Mouse (Mus musculus) forebrain, postnatal 0 days (tissue): Measurements from ENCODE around the gene Rab17. TPM values are rescaled to one million over a fixed set of nuclear protein-coding genes. Genes with fewer than 3 reads are reported as not detected.

ENCODE experiments used
- ATAC-seq: fragments of 200-750 bp; cut with Nextera tagmentation; 2 replicates; pipeline ENCODE4 v1.8.0; 2017; ENCODE audit warnings: mild to moderate bottlenecking, moderate library complexity
- DNase-seq: peaks from one replicate; pipeline ENCODE4 v3.0.0-alpha.2; 2015
- H3K27ac ChIP-seq: fragments of 300-500 bp; sonication (generic); 2 replicates; pipeline ENCODE4 v1.5.1; 2014; ENCODE audit warnings: low read depth, mild to moderate bottlenecking, antibody characterized with exemption, low read length, moderate library complexity, mixed read lengths
- H3K27me3 ChIP-seq: fragments of 300-500 bp; sonication (generic); 2 replicates; pipeline ENCODE4 v1.6.1; 2014; ENCODE audit warnings: mild to moderate bottlenecking, low read length, mixed read lengths; ENCODE audit not compliant: insufficient read depth
- H3K36me3 ChIP-seq: fragments of 300-500 bp; sonication (generic); 2 replicates; pipeline ENCODE4 v1.6.1; 2014; ENCODE audit warnings: mild to moderate bottlenecking, moderate library complexity; ENCODE audit not compliant: insufficient read depth
- H3K4me1 ChIP-seq: fragments of 300-500 bp; sonication (generic); 2 replicates; pipeline ENCODE4 v1.6.1; 2014; ENCODE audit warnings: antibody characterized with exemption; ENCODE audit not compliant: insufficient read depth
- H3K4me2 ChIP-seq: fragments of 300-500 bp; sonication (generic); 2 replicates; pipeline ENCODE4 v1.6.1; 2014; ENCODE audit warnings: low read depth, mild to moderate bottlenecking, moderate library complexity
- H3K4me3 ChIP-seq: fragments of 300-500 bp; sonication (generic); 2 replicates; pipeline ENCODE4 v1.5.1; 2014; ENCODE audit warnings: low read depth, low read length, mixed read lengths
- H3K9ac ChIP-seq: fragments of 300-500 bp; sonication (generic); 2 replicates; pipeline ENCODE4 v1.6.1; 2014; ENCODE audit warnings: mild to moderate bottlenecking
- H3K9me3 ChIP-seq: fragments of 300-500 bp; sonication (generic); 2 replicates; pipeline ENCODE4 v1.6.1; 2016; ENCODE audit warnings: low read length
- CTCF ChIP-seq: sonication (generic); IDR thresholded peaks from 2 replicates; pipeline ENCODE4 v1.5.1; 2016; ENCODE audit warnings: antibody characterized with exemption, control low read depth, low read depth
- WGBS: fragments of 180-500 bp; shearing (Covaris S2); extraction: QIAGEN DNeasy Blood & Tissue Kit; methylation state at CpG from one replicate; pipeline ENCODE4 v1.1.7; 2014; 5-methylcytosine and 5-hydroxymethylcytosine counted together
- polyA plus RNA-seq: library from polyadenylated mRNA; unstranded; fragments of >200 nt; fragmentation: Nextera tagmentation; extraction: Ambion mirVana; gene quantifications from 2 replicates; pipeline ENCODE4 v1.2.1, GENCODE M21; 2015
- total RNA-seq: library from RNA; depleted of rRNA; stranded (reverse); fragments of >200 nt; gene quantifications from 2 replicates; pipeline ENCODE4 v1.2.3, GENCODE M21; 2014

Gene Rab17
- total and polyA plus RNA-seq, 2 experiments from 2014 or later: 0.62 TPM; not detected in 1

GRCm38 (mm10) chr1:91001871-91002539 lies 32.5 kb upstream of the Rab17 start:
- TF ChIP-seq CTCF: no peak
- peaks cover 16% of the 10 kb centered on the region; the same call in 1 of the 2 replicates for H3K4me1 ChIP-seq
- no peak overlapping the region for H3K27ac ChIP-seq
- ATAC-seq (no peak), DNase-seq (no peak)
- 96% methylated on average over 3 of the region's 3 CpGs for WGBS
- H3K4me2 ChIP-seq: no peak overlapping the region
- H3K9ac ChIP-seq: no peak overlapping the region
- no peaks in the 10 kb centered on the region for H3K27me3 ChIP-seq
- no peak overlapping the region for H3K4me3 ChIP-seq
- no peaks in the 10 kb centered on the region for H3K36me3 ChIP-seq
- H3K9me3 ChIP-seq: no peaks in the 10 kb centered on the region

DNA sequence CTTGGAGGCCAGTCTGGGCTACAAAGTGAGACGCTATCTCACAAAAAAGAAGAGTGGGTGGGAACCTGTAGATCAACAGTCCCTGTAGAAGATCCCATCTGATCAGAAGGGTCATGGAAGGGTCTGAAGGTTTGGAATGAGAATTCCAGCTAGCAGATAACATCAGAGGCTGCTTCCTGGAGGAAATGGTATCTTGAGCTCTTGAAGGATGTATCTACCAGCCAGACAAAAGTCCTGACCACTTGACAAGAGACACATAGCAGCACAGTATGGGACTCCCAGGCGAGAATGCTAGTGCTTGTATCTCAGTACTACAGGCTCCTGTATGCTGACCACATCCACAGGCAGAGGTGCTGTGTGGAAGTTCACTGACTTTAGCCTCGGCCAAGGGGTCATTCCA lies 31.6 kb upstream of the Rab17 start:
- no peaks in the 10 kb centered on the region for H3K27me3 ChIP-seq

GRCm38 (mm10) chr1:90999911-91000601 lies 30.6 kb upstream of the Rab17 start:
- WGBS: 61% methylated on average over 10 of the region's 10 CpGs
- ATAC-seq (no peak), DNase-seq (no peak)
- Histone ChIP-seq H3K9me3 (no peaks in the 10 kb centered on the region), H3K27me3 (no peaks in the 10 kb centered on the region), H3K4me3 (peak overlapping the region; percentile 78), H3K4me1 (peaks cover 16% of the 10 kb centered on the region; the same call in 1 of the 2 replicates), H3K9ac (peak overlapping the region; percentile 90), H3K4me2 (peak overlapping the region; percentile 97), H3K36me3 (no peaks in the 10 kb centered on the region), H3K27ac (no peak overlapping the region)
- no peak for TF ChIP-seq CTCF

More for the DNA sequence above, 31.6 kb upstream of the Rab17 start:
- Histone ChIP-seq H3K4me2 (no peak overlapping the region), H3K4me3 (no peak overlapping the region), H3K4me1 (peaks cover 16% of the 10 kb centered on the region; the same call in 1 of the 2 replicates), H3K27ac (no peak overlapping the region), H3K9me3 (no peaks in the 10 kb centered on the region), H3K36me3 (no peaks in the 10 kb centered on the region), H3K9ac (no peak overlapping the region)
- WGBS: 96% methylated on average over 3 of the region's 3 CpGs
- DNase-seq: no peak
- ATAC-seq: no peak
- TF ChIP-seq CTCF: no peak

DNA sequence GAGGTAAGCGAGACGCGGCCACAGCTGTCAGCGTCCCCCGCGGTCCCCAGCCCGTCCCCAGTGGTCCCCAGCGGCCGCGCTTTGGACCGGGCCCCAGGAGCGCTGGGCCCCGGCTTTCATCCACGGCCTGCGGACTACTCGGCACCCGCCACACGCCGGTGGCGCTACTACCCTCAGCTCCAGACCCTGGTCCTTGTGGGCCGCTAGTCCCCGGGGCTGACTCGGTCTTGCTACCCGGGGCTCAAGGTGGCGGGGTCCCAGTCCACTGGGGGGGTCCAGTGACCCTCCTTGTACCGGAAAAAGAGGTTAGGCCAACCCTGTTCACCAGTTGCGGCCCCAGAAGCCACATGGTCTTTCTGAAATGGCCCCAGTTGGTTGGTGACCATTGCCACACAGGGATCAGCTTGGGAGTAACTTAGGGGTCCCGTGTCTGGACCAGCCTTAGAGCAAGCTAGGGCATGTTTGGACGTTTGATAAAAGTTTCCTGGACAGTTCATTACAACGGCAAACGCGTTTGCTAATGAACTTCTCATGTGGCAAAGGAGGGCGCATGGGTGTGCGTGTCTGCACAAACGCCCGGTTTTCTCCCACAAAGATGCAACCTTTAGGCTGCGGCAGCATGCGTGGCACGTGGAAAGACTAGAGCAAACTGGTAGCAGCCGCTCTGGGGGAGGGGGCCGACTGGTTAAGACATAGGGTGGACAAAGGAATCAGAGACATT lies 29.6 kb upstream of the Rab17 start:
- Histone ChIP-seq H3K27ac (peak overlapping the region; percentile 70; the same call in 1 of the 2 replicates), H3K36me3 (no peaks in the 10 kb centered on the region), H3K9ac (peak overlapping the region; percentile 90), H3K4me2 (peak overlapping the region; percentile 97), H3K9me3 (no peaks in the 10 kb centered on the region), H3K4me1 (peaks cover 16% of the 10 kb centered on the region; the same call in 1 of the 2 replicates), H3K27me3 (no peaks in the 10 kb centered on the region), H3K4me3 (peak overlapping the region; percentile 78)
- TF ChIP-seq CTCF: no peak
- 2% methylated on average over 41 of the region's 41 CpGs for WGBS
- DNase-seq (peak; percentile 74), ATAC-seq (peak; percentile 82)

DNA sequence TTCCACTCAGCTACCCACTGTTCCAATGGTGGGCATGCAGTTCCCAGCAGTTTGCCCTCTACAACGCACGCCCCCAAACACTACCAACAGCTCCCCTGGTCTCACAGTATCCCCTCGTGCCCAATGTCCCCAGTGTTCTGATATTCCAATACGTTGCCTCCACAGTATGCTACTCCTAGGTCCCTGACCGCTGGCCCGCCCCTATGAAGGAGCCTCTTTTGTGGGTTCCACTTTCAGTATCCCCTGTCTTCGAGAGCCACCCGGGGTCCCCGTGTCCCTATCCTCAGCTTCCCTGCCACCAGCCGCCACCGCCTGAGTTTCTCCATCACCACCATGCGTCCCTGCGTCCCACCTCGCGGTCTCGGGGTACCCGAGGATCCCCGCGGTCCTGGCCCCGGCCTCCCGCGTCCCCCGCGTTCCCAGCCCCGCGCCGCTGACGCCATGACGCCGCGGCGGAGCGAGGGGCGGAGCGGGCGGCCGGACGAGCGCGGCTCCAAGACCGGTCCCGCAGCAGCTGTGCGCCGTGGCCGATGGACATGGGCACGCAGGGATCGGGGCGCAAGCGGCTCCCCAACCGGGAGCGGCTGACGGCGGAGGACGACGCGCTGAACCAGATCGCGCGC lies 28.9 kb upstream of the Rab17 start, which contains the start of gene Lrrfip1:
TSS of gene Lrrfip1 (plus strand) at position 470 of the 623 bp plus-strand sequence.
- ATAC-seq: peak; percentile 88
- Histone ChIP-seq H3K27ac (peak within 1 kb of the TSS; percentile 70; the same call in 1 of the 2 replicates), H3K9ac (peak within 1 kb of the TSS; percentile 90), H3K4me2 (peak within 1 kb of the TSS; percentile 97), H3K36me3 (no peaks in the 10 kb centered on the region), H3K4me1 (peaks cover 16% of the 10 kb centered on the region; the same call in 1 of the 2 replicates), H3K9me3 (no peaks in the 10 kb centered on the region), H3K27me3 (no peaks in the 10 kb centered on the region), H3K4me3 (peak within 1 kb of the TSS; percentile 78)
- TF ChIP-seq CTCF: no peak
- peak; percentile 67 for DNase-seq
- WGBS: 5% methylated on average over 59 of the region's 59 CpGs

- no peak overlapping the region for H3K9ac ChIP-seq
- DNase-seq: no peak
- WGBS: 90% methylated on average over 5 of the region's 5 CpGs
Observed at GRCm38 (mm10) chr1:90997641-90998040, 28.2 kb upstream of the Rab17 start.

More at GRCm38 (mm10) chr1:90997641-90998040, 28.2 kb upstream of the Rab17 start:
- peaks cover 16% of the 10 kb centered on the region; the same call in 1 of the 2 replicates for H3K4me1 ChIP-seq
- no peaks in the 10 kb centered on the region for H3K36me3 ChIP-seq
- no peak for TF ChIP-seq CTCF
- no peaks in the 10 kb centered on the region for H3K9me3 ChIP-seq
- no peak overlapping the region for H3K27ac ChIP-seq
- no peak for ATAC-seq
- H3K4me3 ChIP-seq: peak overlapping the region; percentile 78; the same call in 1 of the 2 replicates
- H3K4me2 ChIP-seq: peak overlapping the region; percentile 97
- no peaks in the 10 kb centered on the region for H3K27me3 ChIP-seq
